Comparison of ENCODE assay signal across 28 mouse cellular contexts in the genomic region with DNA sequence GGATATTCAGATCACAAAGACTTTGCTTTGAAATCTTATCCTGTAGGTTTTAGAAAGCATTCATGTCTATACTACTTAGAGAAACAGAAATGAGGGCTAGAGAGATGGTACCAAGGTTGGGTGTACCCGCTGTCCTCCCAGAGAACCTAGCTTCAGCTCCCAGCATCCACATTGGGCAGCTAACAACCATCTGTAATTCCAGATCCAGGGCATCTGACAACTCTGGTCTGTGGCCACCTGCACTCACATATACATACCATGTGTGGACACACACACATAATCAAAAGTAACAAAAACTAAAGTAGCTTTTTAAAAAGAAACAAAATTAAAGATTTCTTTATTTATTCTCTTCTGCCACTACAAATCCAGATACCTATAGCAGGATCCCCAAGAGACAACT.
"Had no signal": no experiment of that assay in that cellular context is flagged by ENCODE, and none has a peak within 500 bp of the region (broad histone marks: within the 10 kb centered on the region; RNA-seq: fewer than 3 reads in every experiment).

No protein-coding gene starts in this region.

- H3K4me3 ChIP-seq: embryonic facial prominence, embryonic 10.5 days; embryonic facial prominence, embryonic 12.5 days; embryonic facial prominence, embryonic 13.5 days; embryonic facial prominence, embryonic 15.5 days; erythroblast, embryonic 14.5 days; forebrain, embryonic 10.5 days; forebrain, embryonic 12.5 days; forebrain, embryonic 13.5 days; forebrain, embryonic 15.5 days; gastrocnemius, adult 2 months; heart, adult 2 months had no signal

- DNase-seq: cerebellum, adult 2 months; cerebellum, adult 8-10 months; cerebellum, adult 9-10 months; cerebellum, adult 9-11 months; cerebellum, postnatal 10 days; cerebellum, postnatal 14 days; cerebellum, postnatal 25 days; cerebellum, postnatal 36 days; embryo, embryonic 11 days; forebrain, postnatal 0 days; gastrocnemius, adult 2 months; gastrocnemius, postnatal 10 days; gastrocnemius, postnatal 14 days; gastrocnemius, postnatal 25 days; gastrocnemius, postnatal 36 days; heart, adult 18-20 months; heart, adult 2 months had no signal

- H3K9me3 ChIP-seq: embryonic facial prominence, embryonic 10.5 days; embryonic facial prominence, embryonic 12.5 days; embryonic facial prominence, embryonic 13.5 days; embryonic facial prominence, embryonic 15.5 days; forebrain, embryonic 10.5 days; forebrain, embryonic 12.5 days; forebrain, embryonic 13.5 days; forebrain, embryonic 15.5 days had no signal

- H3K9ac ChIP-seq: embryonic facial prominence, embryonic 12.5 days; embryonic facial prominence, embryonic 13.5 days; embryonic facial prominence, embryonic 15.5 days; forebrain, embryonic 12.5 days; forebrain, embryonic 13.5 days; forebrain, embryonic 15.5 days; forebrain, postnatal 0 days had no signal

- H3K4me2 ChIP-seq: embryonic facial prominence, embryonic 12.5 days; embryonic facial prominence, embryonic 13.5 days; embryonic facial prominence, embryonic 15.5 days; forebrain, embryonic 12.5 days; forebrain, embryonic 13.5 days; forebrain, embryonic 15.5 days had no signal

- H3K27ac ChIP-seq: embryonic facial prominence, embryonic 10.5 days; embryonic facial prominence, embryonic 12.5 days; embryonic facial prominence, embryonic 13.5 days; embryonic facial prominence, embryonic 15.5 days; forebrain, embryonic 10.5 days; forebrain, embryonic 12.5 days; forebrain, embryonic 13.5 days; forebrain, embryonic 15.5 days; heart, adult 2 months had no signal

- H3K27me3 ChIP-seq: embryonic facial prominence, embryonic 12.5 days; embryonic facial prominence, embryonic 15.5 days; forebrain, embryonic 15.5 days had no signal

- H3K36me3 ChIP-seq: embryonic facial prominence, embryonic 10.5 days; embryonic facial prominence, embryonic 12.5 days; embryonic facial prominence, embryonic 13.5 days; embryonic facial prominence, embryonic 15.5 days; forebrain, embryonic 10.5 days; forebrain, embryonic 12.5 days; forebrain, embryonic 15.5 days had no signal

- ATAC-seq: forebrain, embryonic 13.5 days; forebrain, embryonic 14.5 days; forebrain, embryonic 15.5 days; forebrain, embryonic 16.5 days; forebrain, postnatal 0 days had no signal
